Mouse (Mus musculus) heart, embryonic 12.5 days (tissue): ENCODE results near the gene Cbx7. TPM values are rescaled to one million over a fixed set of nuclear protein-coding genes. Genes with fewer than 3 reads are reported as not detected.
"Not testable (repeated sequence)": the region's sequence is repeated elsewhere in the genome, so short reads cannot be mapped to it uniquely, and the experiment has no call there.

Experiments
- ATAC-seq: fragments of 200-750 bp; cut with Nextera tagmentation; 2 replicates; pipeline ENCODE4 v1.8.0; 2017; ENCODE audit warnings: moderate TSS enrichment, moderate library complexity; ENCODE audit not compliant: insufficient number of reproducible peaks, low FRiP score
- H3K27ac ChIP-seq: fragments of 300-500 bp; sonication (generic); 2 replicates; pipeline ENCODE4 v1.5.1; 2016; ENCODE audit warnings: mild to moderate bottlenecking, moderate library complexity; ENCODE audit not compliant: poor library complexity, severe bottlenecking
- H3K27me3 ChIP-seq: fragments of 300-500 bp; sonication (generic); replicated peaks from 2 replicates; pipeline ENCODE4 v1.6.1; 2016; ENCODE audit warnings: mild to moderate bottlenecking, moderate library complexity
- H3K36me3 ChIP-seq: fragments of 300-500 bp; sonication (generic); 2 replicates; pipeline ENCODE4 v1.6.1; 2016; ENCODE audit warnings: mild to moderate bottlenecking, moderate library complexity
- H3K4me1 ChIP-seq: fragments of 300-500 bp; sonication (generic); replicated peaks from 2 replicates; pipeline ENCODE4 v1.6.1; 2016; ENCODE audit warnings: mild to moderate bottlenecking
- H3K4me2 ChIP-seq: fragments of 300-500 bp; sonication (generic); 2 replicates; pipeline ENCODE4 v1.6.1; 2016; ENCODE audit warnings: mild to moderate bottlenecking, moderate library complexity
- H3K4me3 ChIP-seq: fragments of 300-500 bp; sonication (generic); 2 replicates; pipeline ENCODE4 v1.5.1; 2016; ENCODE audit warnings: mild to moderate bottlenecking
- H3K9ac ChIP-seq: fragments of 300-500 bp; sonication (generic); 2 replicates; pipeline ENCODE4 v1.6.1; 2016; ENCODE audit warnings: mild to moderate bottlenecking, moderate library complexity
- H3K9me3 ChIP-seq: fragments of 300-500 bp; sonication (generic); replicated peaks from 2 replicates; pipeline ENCODE4 v1.6.1; 2016; ENCODE audit warnings: mild to moderate bottlenecking, moderate library complexity
- WGBS: fragments of 180-500 bp; shearing (Covaris S2); methylation state at CpG from one replicate; pipeline ENCODE4 v1.1.7; 2016; 5-methylcytosine and 5-hydroxymethylcytosine counted together
- polyA plus RNA-seq: library from polyadenylated mRNA; unstranded; fragments of >200 nt; fragmentation: Nextera tagmentation; extraction: Ambion mirVana; gene quantifications from 2 replicates; pipeline ENCODE4 v1.2.1, GENCODE M21; 2016

Cbx7 gene
- polyA plus RNA-seq, 1 experiment from 2014 or later = 1.4 TPM

DNA sequence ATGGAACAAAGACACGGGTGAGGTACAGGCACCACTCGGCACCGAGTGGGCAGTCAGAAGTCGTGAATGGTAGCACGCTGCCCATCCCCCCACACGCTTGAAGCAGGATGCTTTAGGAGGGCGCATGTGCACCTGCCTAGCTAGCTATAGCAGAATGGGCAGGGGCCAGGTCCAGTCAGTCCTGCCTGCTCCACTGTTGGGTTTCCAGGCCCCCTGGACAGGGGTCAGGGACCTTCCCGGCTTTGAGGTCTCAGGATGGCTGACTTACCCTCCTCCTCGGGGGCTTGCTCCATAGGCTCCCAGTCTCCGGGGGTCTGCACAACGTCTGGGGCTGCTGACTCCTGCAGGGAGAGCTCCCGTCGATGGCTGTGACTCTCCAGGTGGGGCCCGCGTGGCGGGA is 52.4 kb downstream of the Cbx7 start:
- H3K9ac ChIP-seq = no peak overlapping the region
- H3K27ac ChIP-seq = no peak overlapping the region
- peaks cover 6% of the 10 kb centered on the region; the same call in 1 of the 2 replicates for H3K9me3 ChIP-seq
- whole genome bisulfite sequencing = 80% methylated on average over 16 of the region's 16 CpGs
- H3K4me3 ChIP-seq = no peak overlapping the region
- no peaks in the 10 kb centered on the region for H3K36me3 ChIP-seq
- no peaks in the 10 kb centered on the region for H3K27me3 ChIP-seq
- no peak for ATAC-seq
- H3K4me1 ChIP-seq = no peaks in the 10 kb centered on the region
- no peak overlapping the region for H3K4me2 ChIP-seq

GRCm38 (mm10) chr15:79917111-79917720 is 53.7 kb downstream of the Cbx7 start:
- H3K27me3 ChIP-seq = 0 out of 2 replicates have a peak, but pooled peaks cover 4% of the 10 kb centered on the region

GRCm38 (mm10) chr15:79916150-79916549 is 54.8 kb downstream of the Cbx7 start:
- Histone ChIP-seq H3K9ac (no peak overlapping the region), H3K4me1 (no peaks in the 10 kb centered on the region), H3K27me3 (0 out of 2 replicates have a peak, but pooled peaks cover 5% of the 10 kb centered on the region), H3K4me3 (no peak overlapping the region), H3K4me2 (no peak overlapping the region), H3K9me3 (no peaks in the 10 kb centered on the region), H3K36me3 (no peaks in the 10 kb centered on the region), H3K27ac (no peak overlapping the region)
- WGBS = 60% methylated on average over 5 of the region's 5 CpGs
- ATAC-seq = no peak

More at GRCm38 (mm10) chr15:79917111-79917720, 53.7 kb downstream of the Cbx7 start:
- Histone ChIP-seq H3K4me1 (no peaks in the 10 kb centered on the region), H3K4me3 (no peak overlapping the region), H3K9me3 (peaks cover 6% of the 10 kb centered on the region; the same call in 1 of the 2 replicates), H3K9ac (no peak overlapping the region), H3K4me2 (no peak overlapping the region), H3K27ac (no peak overlapping the region), H3K36me3 (no peaks in the 10 kb centered on the region)
- no peak for ATAC-seq
- WGBS = 93% methylated on average over 14 of the region's 14 CpGs

DNA sequence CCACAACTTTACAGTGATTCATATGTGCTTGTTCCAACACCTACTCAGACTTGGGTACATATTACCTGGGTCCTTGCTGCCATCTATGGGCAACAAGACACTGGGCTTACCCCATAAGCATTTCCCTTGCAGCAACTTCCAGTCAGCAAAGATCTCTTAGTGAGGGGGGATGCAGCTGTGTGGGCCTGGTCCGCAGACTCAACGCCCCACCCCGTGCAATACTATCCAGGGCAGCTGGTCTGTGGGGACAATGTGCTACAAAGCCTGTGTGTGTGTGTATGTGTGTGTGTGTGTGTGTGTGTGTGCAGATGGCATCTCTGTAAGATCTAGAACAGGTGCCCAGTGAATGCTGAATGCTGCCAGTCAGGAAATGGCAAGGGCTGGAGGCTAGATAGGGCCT is 56.6 kb downstream of the Cbx7 start:
- Histone ChIP-seq H3K9me3 (no peaks in the 10 kb centered on the region; the same call in 1 of the 2 replicates), H3K36me3 (no peaks in the 10 kb centered on the region), H3K4me1 (no peaks in the 10 kb centered on the region), H3K4me2 (no peak overlapping the region), H3K4me3 (no peak overlapping the region), H3K27me3 (0 out of 2 replicates have a peak, but pooled peaks cover 5% of the 10 kb centered on the region), H3K9ac (no peak overlapping the region), H3K27ac (no peak overlapping the region)
- no peak for ATAC-seq
- 84% methylated on average over 3 of the region's 3 CpGs for WGBS

- Histone ChIP-seq H3K36me3 (no peaks in the 10 kb centered on the region), H3K27me3 (0 out of 2 replicates have a peak, but pooled peaks cover 5% of the 10 kb centered on the region), H3K4me3 (no peak overlapping the region), H3K9me3 (no peaks in the 10 kb centered on the region; the same call in 1 of the 2 replicates), H3K27ac (no peak overlapping the region), H3K4me1 (no peaks in the 10 kb centered on the region), H3K9ac (no peak overlapping the region), H3K4me2 (no peak overlapping the region)
- 76% methylated on average over 6 of the region's 6 CpGs for WGBS
- no peak for ATAC-seq
Observed at GRCm38 (mm10) chr15:79913761-79914346, 57.1 kb downstream of the Cbx7 start.

GRCm38 (mm10) chr15:79911339-79911738 is 59.6 kb downstream of the Cbx7 start:
- Histone ChIP-seq H3K4me3 (no peak overlapping the region), H3K4me2 (no peak overlapping the region), H3K9me3 (no peaks in the 10 kb centered on the region; the same call in 1 of the 2 replicates), H3K27me3 (peaks cover 13% of the 10 kb centered on the region; the same call in 1 of the 2 replicates), H3K27ac (no peak overlapping the region), H3K36me3 (peaks cover 9% of the 10 kb centered on the region), H3K9ac (no peak overlapping the region), H3K4me1 (no peaks in the 10 kb centered on the region)
- no peak for ATAC-seq
- 86% methylated on average over 8 of the region's 8 CpGs for whole genome bisulfite sequencing

- not testable (repeated sequence) for H3K9ac ChIP-seq, H3K27ac ChIP-seq, H3K4me3 ChIP-seq, H3K9me3 ChIP-seq, H3K4me1 ChIP-seq, ATAC-seq, H3K4me2 ChIP-seq
- 64% methylated on average over 1 of the region's 1 CpGs for whole genome bisulfite sequencing
- H3K27me3 ChIP-seq = peaks cover 15% of the 10 kb centered on the region; the same call in 1 of the 2 replicates
- peaks cover 11% of the 10 kb centered on the region for H3K36me3 ChIP-seq
Observed at GRCm38 (mm10) chr15:79910812-79911211, 60.1 kb downstream of the Cbx7 start.

DNA sequence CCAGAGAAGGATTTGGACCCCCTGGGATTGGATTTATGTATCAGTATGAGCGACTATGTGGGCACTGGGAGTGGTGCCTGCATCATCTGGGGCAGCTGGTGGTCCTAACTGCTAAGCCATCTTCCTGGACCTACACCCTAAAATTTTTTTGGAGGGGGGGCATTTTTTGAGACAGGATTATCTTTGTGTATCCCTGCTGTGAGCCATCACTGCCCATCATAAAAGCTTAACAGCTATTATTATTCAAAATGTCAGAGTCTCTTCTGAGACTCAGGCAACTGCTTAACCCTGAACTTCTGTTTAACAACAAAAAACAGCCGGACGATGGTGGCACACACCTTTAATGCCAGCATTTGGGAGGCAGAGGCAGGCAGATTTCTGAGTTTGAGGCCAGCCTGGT is 61.9 kb downstream of the Cbx7 start:
- not testable (repeated sequence) for H3K4me1 ChIP-seq, ATAC-seq, H3K9me3 ChIP-seq, H3K4me3 ChIP-seq, H3K4me2 ChIP-seq, H3K9ac ChIP-seq, H3K27ac ChIP-seq
- 86% methylated on average over 3 of the region's 3 CpGs for WGBS
- Histone ChIP-seq H3K27me3 (peaks cover 15% of the 10 kb centered on the region; the same call in 1 of the 2 replicates), H3K36me3 (peaks cover 16% of the 10 kb centered on the region)

- no peak overlapping the region for H3K4me3 ChIP-seq
- H3K4me1 ChIP-seq = no peaks in the 10 kb centered on the region
- H3K9me3 ChIP-seq = no peaks in the 10 kb centered on the region; the same call in 1 of the 2 replicates
- H3K27ac ChIP-seq = no peak overlapping the region
- no peak overlapping the region for H3K9ac ChIP-seq
- 31% methylated on average over 14 of the region's 14 CpGs for WGBS
- no peak for ATAC-seq
- H3K36me3 ChIP-seq = peaks cover 16% of the 10 kb centered on the region
- H3K27me3 ChIP-seq = peaks cover 10% of the 10 kb centered on the region; the same call in 1 of the 2 replicates
- H3K4me2 ChIP-seq = no peak overlapping the region
Observed at GRCm38 (mm10) chr15:79906855-79907254, 64.1 kb downstream of the Cbx7 start.

DNA sequence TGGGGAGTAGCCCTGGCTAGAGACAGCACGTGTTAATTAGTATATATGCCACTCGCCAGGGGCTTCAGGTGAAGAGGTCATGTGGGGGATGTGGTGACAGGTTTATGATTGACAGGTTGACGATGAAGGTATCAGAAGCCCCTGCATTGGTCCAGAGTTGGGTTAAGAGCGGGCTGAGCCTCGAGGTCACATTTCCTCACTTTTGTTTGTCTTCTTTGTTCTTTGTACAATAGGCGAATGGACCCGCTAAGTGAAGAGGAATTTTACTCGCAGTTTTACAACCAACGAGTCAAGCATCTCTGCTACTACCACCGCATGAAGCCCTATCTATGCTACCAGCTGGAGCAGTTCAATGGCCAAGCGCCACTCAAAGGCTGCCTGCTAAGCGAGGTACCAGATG is 65.7 kb downstream of the Cbx7 start:
- peaks cover 19% of the 10 kb centered on the region for H3K36me3 ChIP-seq
- H3K27ac ChIP-seq = no peak overlapping the region
- H3K4me3 ChIP-seq = no peak overlapping the region
- WGBS = 75% methylated on average over 12 of the region's 12 CpGs
- no peak for ATAC-seq
- peaks cover 10% of the 10 kb centered on the region; the same call in 1 of the 2 replicates for H3K27me3 ChIP-seq
- H3K9me3 ChIP-seq = no peaks in the 10 kb centered on the region
- no peak overlapping the region for H3K4me2 ChIP-seq
- H3K4me1 ChIP-seq = no peaks in the 10 kb centered on the region
- no peak overlapping the region for H3K9ac ChIP-seq

DNA sequence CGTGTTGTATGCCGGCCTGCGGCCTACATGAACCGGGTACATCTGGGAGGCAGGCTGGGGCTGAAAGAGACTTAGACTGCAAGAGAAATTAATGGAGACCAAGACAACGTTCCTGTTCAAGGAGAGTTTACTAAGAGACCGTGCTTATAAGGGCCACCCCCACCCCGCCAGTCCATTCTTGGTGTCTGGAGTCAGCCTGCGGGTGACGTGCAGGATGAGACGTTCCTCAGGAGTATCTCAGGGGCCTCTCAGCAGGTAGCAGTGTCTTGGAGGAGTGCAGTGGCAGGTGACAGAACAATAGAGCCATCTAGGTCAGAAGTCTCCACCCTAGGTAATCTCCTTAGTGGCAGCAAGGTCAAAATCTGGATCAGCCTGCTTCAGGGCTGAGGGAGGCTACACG is 66.2 kb downstream of the Cbx7 start:
- WGBS = 82% methylated on average over 11 of the region's 11 CpGs
- not testable (repeated sequence) for ATAC-seq

More for the DNA sequence above, 66.2 kb downstream of the Cbx7 start:
- peaks cover 19% of the 10 kb centered on the region for H3K36me3 ChIP-seq
- H3K4me3 ChIP-seq, H3K4me1 ChIP-seq, H3K9me3 ChIP-seq, H3K27ac ChIP-seq, H3K4me2 ChIP-seq, H3K9ac ChIP-seq: not testable (repeated sequence)
- H3K27me3 ChIP-seq = peaks cover 10% of the 10 kb centered on the region; the same call in 1 of the 2 replicates
